Mouse (Mus musculus) embryonic fibroblast, embryonic 13.5 days (primary cell): ENCODE data around the gene Chchd1. TPM values are rescaled to one million over a fixed set of nuclear protein-coding genes. Genes with fewer than 3 reads are reported as not detected.

Experiments
- H3K27ac ChIP-seq: 2 replicates; pipeline ENCODE4 v1.5.1; 2012; ENCODE audit warnings: low read length, control low read depth, inconsistent platforms; ENCODE audit not compliant: insufficient read depth
- H3K4me1 ChIP-seq: 2 replicates; pipeline ENCODE4 v1.6.1; 2011; ENCODE audit warnings: low read length; ENCODE audit not compliant: control insufficient read depth, insufficient read depth
- H3K4me3 ChIP-seq: 2 replicates; pipeline ENCODE4 v1.5.1; 2011; ENCODE audit warnings: mild to moderate bottlenecking, control low read depth, low read length; ENCODE audit not compliant: insufficient read depth
- CTCF ChIP-seq: IDR thresholded peaks from 2 replicates; pipeline ENCODE4 v1.5.1; 2011; ENCODE audit warnings: mild to moderate bottlenecking, control low read depth, low read length, moderate library complexity, borderline replicate concordance; ENCODE audit not compliant: insufficient read depth
- POLR2A ChIP-seq: IDR thresholded peaks from 2 replicates; pipeline ENCODE4 v1.6.1; 2011; ENCODE audit warnings: low read depth, mild to moderate bottlenecking, control low read depth, low read length, moderate library complexity
- polyA plus RNA-seq: library from polyadenylated mRNA; stranded (reverse); fragments of >200 nt; gene quantifications from 2 replicates; pipeline ENCODE4 v1.2.4, GENCODE M21; 2011; ENCODE audit warnings: low read depth; ENCODE audit not compliant: missing spikeins, insufficient read length

Chchd1 gene
- polyA plus RNA-seq, 1 experiment, result 99.8 TPM

- H3K4me3 ChIP-seq, result no peak overlapping the region
- no peaks in the 10 kb centered on the region for H3K4me1 ChIP-seq
- no peak for TF ChIP-seq POLR2A
- H3K27ac ChIP-seq, result no peak overlapping the region
These were observed 18.6 kb downstream of the Chchd1 start for GRCm38 (mm10) chr14:20721371-20721770.

DNA sequence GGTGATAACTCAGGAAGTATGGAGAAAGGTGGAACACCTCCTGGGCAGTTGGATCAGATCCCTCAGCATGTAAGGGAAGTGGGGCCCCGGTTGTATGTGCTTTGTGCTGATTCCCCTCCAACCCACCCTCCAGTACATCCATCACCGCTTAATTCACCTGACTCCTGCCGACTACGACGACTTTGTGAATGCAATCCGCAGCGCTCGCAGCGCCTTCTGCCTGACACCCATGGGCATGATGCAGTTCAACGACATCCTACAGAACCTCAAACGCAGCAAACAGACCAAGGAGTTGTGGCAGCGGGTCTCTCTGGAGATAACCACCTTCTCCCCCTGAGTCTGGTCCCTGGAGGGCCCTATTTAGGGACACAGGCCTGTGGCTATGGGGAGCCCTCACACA lies 20.2 kb downstream of the Chchd1 start:
- H3K27ac ChIP-seq, result no peak overlapping the region
- no peak for TF ChIP-seq POLR2A
- no peak for TF ChIP-seq CTCF
- no peaks in the 10 kb centered on the region for H3K4me1 ChIP-seq
- H3K4me3 ChIP-seq, result no peak overlapping the region

DNA sequence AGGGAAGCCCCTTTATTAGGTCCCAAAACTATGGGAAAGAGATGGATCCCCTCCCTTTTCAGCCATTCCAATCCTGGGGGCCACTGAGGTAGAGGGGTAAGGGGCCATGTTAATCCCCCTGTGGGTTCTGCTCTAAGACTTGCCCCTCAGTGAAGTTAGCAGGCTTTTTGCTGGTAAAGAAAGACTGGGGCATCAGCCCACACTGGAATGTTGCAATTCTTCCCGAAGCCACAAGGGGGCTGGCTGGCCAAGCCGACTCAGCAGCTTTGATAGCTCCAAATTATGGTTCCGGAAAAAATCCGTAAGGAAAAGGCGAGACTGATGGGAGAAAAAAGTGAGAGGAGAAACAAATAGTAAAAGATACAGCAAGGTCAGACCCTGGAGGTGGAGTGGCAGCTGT lies 21.2 kb downstream of the Chchd1 start:
- peak; percentile 45; the same call in 1 of the 2 replicates for TF ChIP-seq CTCF
- TF ChIP-seq POLR2A, result no peak
- no peak overlapping the region for H3K27ac ChIP-seq
- no peak overlapping the region for H3K4me3 ChIP-seq
- no peaks in the 10 kb centered on the region for H3K4me1 ChIP-seq

DNA sequence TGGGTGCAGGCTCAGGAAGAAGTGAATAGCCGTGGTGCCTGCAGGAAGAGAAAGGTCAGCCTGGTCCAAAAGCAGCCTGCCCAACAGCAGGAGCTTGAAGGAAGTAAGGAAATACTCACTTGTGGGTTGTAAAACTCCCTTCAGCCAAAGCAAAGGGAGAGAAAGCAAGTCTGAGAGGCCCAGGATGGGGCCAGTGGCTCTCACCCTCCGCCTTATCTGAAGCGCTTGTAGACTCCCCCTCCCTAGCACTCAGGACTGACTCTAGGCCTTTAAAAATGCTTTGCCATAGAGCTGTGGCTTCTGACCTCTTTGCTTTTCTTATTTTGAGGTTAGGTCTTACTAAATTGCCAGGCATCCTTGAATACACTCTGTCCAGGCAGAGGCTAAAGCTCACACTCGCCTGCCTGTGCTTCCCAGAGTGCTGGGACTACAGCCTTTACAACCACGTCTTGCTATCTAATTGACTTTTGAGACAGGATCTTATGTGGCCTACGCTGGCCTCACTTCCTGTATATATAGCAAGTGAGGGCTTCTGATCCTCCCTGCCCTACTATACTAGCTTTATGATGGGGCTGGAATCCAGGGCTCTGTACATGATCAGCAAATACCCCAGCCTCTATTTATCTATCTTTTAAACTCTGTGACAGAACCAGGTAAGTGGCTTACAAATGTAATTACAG lies 23.0 kb downstream of the Chchd1 start:
- no peak overlapping the region for H3K4me3 ChIP-seq
- no peaks in the 10 kb centered on the region for H3K4me1 ChIP-seq
- TF ChIP-seq POLR2A (no peak), CTCF (no peak)
- H3K27ac ChIP-seq, result no peak overlapping the region

DNA sequence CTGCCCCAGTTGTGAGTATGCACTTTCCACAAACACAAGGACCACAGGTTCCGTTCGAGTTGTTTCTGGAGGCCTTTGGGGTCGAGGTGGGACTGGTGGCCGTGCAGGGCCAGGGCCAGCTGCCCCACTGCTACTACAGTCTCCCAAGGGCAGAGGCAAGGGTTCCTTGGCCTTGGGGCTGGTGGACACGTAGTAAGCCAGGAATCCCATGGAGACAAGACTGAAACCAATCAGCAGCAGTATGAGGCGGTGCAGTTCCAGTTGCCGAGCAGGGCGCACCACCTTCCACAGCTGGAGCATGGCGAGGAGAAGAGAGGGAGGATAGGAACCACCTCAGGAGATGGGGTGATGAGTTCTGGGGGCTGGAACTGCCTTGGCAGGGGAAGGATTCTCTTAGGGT lies 27.1 kb downstream of the Chchd1 start:
- Histone ChIP-seq H3K4me1 (0 out of 2 replicates have a peak, but pooled peaks cover 3% of the 10 kb centered on the region), H3K4me3 (no peak overlapping the region), H3K27ac (no peak overlapping the region)
- no peak for TF ChIP-seq CTCF
- TF ChIP-seq POLR2A, result no peak

DNA sequence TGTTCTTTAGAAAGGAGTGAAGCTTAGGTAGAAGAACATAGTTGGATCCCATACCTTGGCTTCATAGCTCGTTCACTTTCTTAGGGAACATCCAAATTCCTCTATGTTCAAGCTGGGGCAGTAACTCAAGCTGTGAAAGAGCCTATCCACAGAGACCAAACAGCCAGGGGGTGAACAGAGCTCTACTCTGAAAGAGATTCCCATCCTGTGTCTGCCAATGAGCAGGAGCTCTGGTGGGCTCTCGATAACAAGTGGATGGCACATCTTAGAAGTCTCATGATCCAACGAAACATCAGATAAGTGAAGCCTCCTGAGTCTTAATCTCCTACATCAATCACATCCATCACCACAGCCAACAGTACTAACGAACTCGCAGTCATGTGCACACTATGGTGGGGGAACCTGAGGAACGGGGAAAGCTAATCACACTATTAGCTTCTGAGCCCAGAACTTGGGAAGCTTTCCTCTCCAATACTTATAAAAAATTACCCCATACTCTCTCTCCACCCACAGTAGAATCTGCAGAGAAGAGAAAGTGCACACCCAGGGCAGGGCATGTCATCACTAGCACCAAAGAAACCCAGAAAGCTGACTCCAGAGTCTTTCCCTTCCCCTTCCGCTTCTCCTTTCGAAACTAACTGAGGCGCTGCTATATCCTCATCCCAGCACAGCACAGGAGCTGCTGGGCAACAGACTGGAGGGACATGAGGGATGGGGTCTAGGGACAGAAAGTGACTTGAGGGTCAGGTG lies 28.2 kb downstream of the Chchd1 start:
- no peak overlapping the region for H3K27ac ChIP-seq
- TF ChIP-seq CTCF (no peak), POLR2A (no peak)

GRCm38 (mm10) chr14:20733041-20733951 lies 30.5 kb downstream of the Chchd1 start:
- TF ChIP-seq POLR2A (no peak), CTCF (no peak)
- H3K27ac ChIP-seq, result peak overlapping the region; percentile 66
- peak overlapping the region; percentile 82 for H3K4me3 ChIP-seq
- H3K4me1 ChIP-seq, result peaks cover 6% of the 10 kb centered on the region; the same call in 1 of the 2 replicates

More for the DNA sequence above, 28.2 kb downstream of the Chchd1 start:
- 0 out of 2 replicates have a peak, but pooled peaks cover 3% of the 10 kb centered on the region for H3K4me1 ChIP-seq
- H3K4me3 ChIP-seq, result no peak overlapping the region

GRCm38 (mm10) chr14:20733952-20734774 lies 31.4 kb downstream of the Chchd1 start, which contains the start of gene Ndst2:
Ndst2 (minus strand) TSS chr14:20734562.
- peak within 1 kb of the TSS; percentile 66 for H3K27ac ChIP-seq
- TF ChIP-seq POLR2A, result peak; percentile 80
- no peak for TF ChIP-seq CTCF
- H3K4me1 ChIP-seq, result peaks cover 7% of the 10 kb centered on the region; the same call in 1 of the 2 replicates
- peak within 1 kb of the TSS; percentile 82 for H3K4me3 ChIP-seq

- H3K27ac ChIP-seq, result 0 out of 2 replicates have a peak overlapping the region, but pooled peaks have one; percentile 31
- H3K4me3 ChIP-seq, result no peak overlapping the region
- no peak for TF ChIP-seq POLR2A
- no peak for TF ChIP-seq CTCF
- peaks cover 7% of the 10 kb centered on the region; the same call in 1 of the 2 replicates for H3K4me1 ChIP-seq
These were observed 32.2 kb downstream of the Chchd1 start for GRCm38 (mm10) chr14:20735052-20735451.
